Mouse (Mus musculus) intestine, embryonic 14.5 days (tissue): Measurements from ENCODE around the gene Gatb. TPM values are rescaled to one million over a fixed set of nuclear protein-coding genes. Genes with fewer than 3 reads are reported as not detected.

Experiments
- ATAC-seq: fragments of 200-750 bp; cut with Nextera tagmentation; replicated peaks from 2 replicates; pipeline ENCODE4 v1.8.0; 2017; ENCODE audit warnings: low read depth, moderate number of reproducible peaks, moderate TSS enrichment, moderate library complexity; ENCODE audit not compliant: low FRiP score, low TSS enrichment
- DNase-seq: peaks from one replicate; pipeline ENCODE4 v3.0.0-alpha.2; 2018; ENCODE audit warnings: low spot score
- H3K27ac ChIP-seq: fragments of 300-500 bp; sonication (generic); 2 replicates; pipeline ENCODE4 v1.5.1; 2014; ENCODE audit warnings: low read depth, mild to moderate bottlenecking, control low read depth
- H3K27me3 ChIP-seq: fragments of 300-500 bp; sonication (generic); replicated peaks from 2 replicates; pipeline ENCODE4 v1.6.1; 2014; ENCODE audit warnings: low read length, control low read depth; ENCODE audit not compliant: control insufficient read depth, insufficient read depth
- H3K36me3 ChIP-seq: fragments of 300-500 bp; sonication (generic); 2 replicates; pipeline ENCODE4 v1.6.1; 2014; ENCODE audit warnings: low read length, control low read depth; ENCODE audit not compliant: control insufficient read depth, insufficient read depth
- H3K4me1 ChIP-seq: fragments of 300-500 bp; sonication (generic); replicated peaks from 2 replicates; pipeline ENCODE4 v1.6.1; 2014; ENCODE audit warnings: low read length, control low read depth, mixed read lengths; ENCODE audit not compliant: control insufficient read depth, insufficient read depth
- H3K4me2 ChIP-seq: fragments of 300-500 bp; sonication (generic); 2 replicates; pipeline ENCODE4 v1.6.1; 2014; ENCODE audit warnings: low read length
- H3K4me3 ChIP-seq: fragments of 300-500 bp; sonication (generic); 2 replicates; pipeline ENCODE4 v1.5.1; 2014; ENCODE audit warnings: low read depth, low read length, control low read depth, mixed read lengths
- H3K9ac ChIP-seq: fragments of 300-500 bp; sonication (generic); 2 replicates; pipeline ENCODE4 v1.6.1; 2014; ENCODE audit warnings: mild to moderate bottlenecking, low read length
- H3K9me3 ChIP-seq: fragments of 300-500 bp; sonication (generic); 2 replicates; pipeline ENCODE4 v1.6.1; 2016; ENCODE audit warnings: low read length, control low read depth; ENCODE audit not compliant: control insufficient read depth
- WGBS: fragments of 180-500 bp; shearing (Covaris S2); extraction: QIAGEN DNeasy Blood & Tissue Kit; methylation state at CpG from one replicate; pipeline ENCODE4 v1.1.7; 2014; 5-methylcytosine and 5-hydroxymethylcytosine counted together
- polyA plus RNA-seq: library from polyadenylated mRNA; unstranded; fragments of >200 nt; fragmentation: Nextera tagmentation; extraction: Ambion mirVana; gene quantifications from 2 replicates; pipeline ENCODE4 v1.2.1, GENCODE M21; 2014

Gene Gatb
- polyA plus RNA-seq, 1 experiment from 2014 or later = 30.1 TPM

- no peak overlapping the region for H3K4me3 ChIP-seq
- no peak overlapping the region for H3K9ac ChIP-seq
- no peak overlapping the region for H3K27ac ChIP-seq
- H3K4me1 ChIP-seq = no peaks in the 10 kb centered on the region
- no peaks in the 10 kb centered on the region for H3K9me3 ChIP-seq
- H3K36me3 ChIP-seq = no peaks in the 10 kb centered on the region
- H3K27me3 ChIP-seq = no peaks in the 10 kb centered on the region
- H3K4me2 ChIP-seq = no peak overlapping the region
- DNase-seq (no peak), ATAC-seq (no peak)
- 68% methylated on average over 8 of the region's 8 CpGs for WGBS
Measured at GRCm38 (mm10) chr3:85677133-85677532, 103.2 kb downstream of the Gatb start.

- no peak overlapping the region for H3K27ac ChIP-seq
- H3K36me3 ChIP-seq = no peaks in the 10 kb centered on the region
- no peak for ATAC-seq
- H3K4me2 ChIP-seq = no peak overlapping the region
- no peaks in the 10 kb centered on the region for H3K4me1 ChIP-seq
- H3K27me3 ChIP-seq = no peaks in the 10 kb centered on the region
- H3K9ac ChIP-seq = no peak overlapping the region
- H3K4me3 ChIP-seq = no peak overlapping the region
- H3K9me3 ChIP-seq = no peaks in the 10 kb centered on the region
- 70% methylated on average over 3 of the region's 3 CpGs for WGBS
- DNase-seq = no peak
Measured at GRCm38 (mm10) chr3:85677952-85678351, 104.0 kb downstream of the Gatb start.

- Histone ChIP-seq H3K9me3 (no peaks in the 10 kb centered on the region), H3K4me3 (no peak overlapping the region), H3K27ac (no peak overlapping the region), H3K4me2 (no peak overlapping the region), H3K4me1 (no peaks in the 10 kb centered on the region), H3K9ac (no peak overlapping the region), H3K36me3 (no peaks in the 10 kb centered on the region), H3K27me3 (no peaks in the 10 kb centered on the region)
- no peak for ATAC-seq
- WGBS = 88% methylated on average over 8 of the region's 8 CpGs
- no peak for DNase-seq
Measured at GRCm38 (mm10) chr3:85679312-85679933, 105.5 kb downstream of the Gatb start.

GRCm38 (mm10) chr3:85679960-85680359 lies 106.0 kb downstream of the Gatb start:
- Histone ChIP-seq H3K4me1 (no peaks in the 10 kb centered on the region), H3K9ac (no peak overlapping the region), H3K4me2 (no peak overlapping the region), H3K27me3 (no peaks in the 10 kb centered on the region), H3K36me3 (no peaks in the 10 kb centered on the region), H3K4me3 (no peak overlapping the region), H3K27ac (no peak overlapping the region), H3K9me3 (no peaks in the 10 kb centered on the region)
- ATAC-seq (no peak), DNase-seq (no peak)
- 88% methylated on average over 5 of the region's 5 CpGs for WGBS

- 82% methylated on average over 7 of the region's 7 CpGs for WGBS
- no peaks in the 10 kb centered on the region for H3K9me3 ChIP-seq
- H3K27me3 ChIP-seq = no peaks in the 10 kb centered on the region
- no peaks in the 10 kb centered on the region for H3K4me1 ChIP-seq
- H3K27ac ChIP-seq = no peak overlapping the region
- H3K36me3 ChIP-seq = no peaks in the 10 kb centered on the region
- H3K4me2 ChIP-seq = no peak overlapping the region
- ATAC-seq = no peak
- no peak for DNase-seq
- no peak overlapping the region for H3K4me3 ChIP-seq
- no peak overlapping the region for H3K9ac ChIP-seq
Measured at GRCm38 (mm10) chr3:85681136-85681535, 107.2 kb downstream of the Gatb start.

GRCm38 (mm10) chr3:85683618-85684017 lies 109.7 kb downstream of the Gatb start:
- Histone ChIP-seq H3K27me3 (no peaks in the 10 kb centered on the region), H3K27ac (no peak overlapping the region), H3K4me2 (no peak overlapping the region), H3K4me3 (no peak overlapping the region), H3K9ac (no peak overlapping the region), H3K36me3 (no peaks in the 10 kb centered on the region), H3K9me3 (no peaks in the 10 kb centered on the region), H3K4me1 (no peaks in the 10 kb centered on the region)
- DNase-seq = no peak
- no peak for ATAC-seq
- 86% methylated on average over 5 of the region's 5 CpGs for WGBS

GRCm38 (mm10) chr3:85685271-85685670 lies 111.4 kb downstream of the Gatb start:
- Histone ChIP-seq H3K4me3 (no peak overlapping the region), H3K9ac (no peak overlapping the region), H3K27me3 (no peaks in the 10 kb centered on the region), H3K9me3 (no peaks in the 10 kb centered on the region), H3K4me1 (no peaks in the 10 kb centered on the region), H3K27ac (no peak overlapping the region), H3K4me2 (no peak overlapping the region), H3K36me3 (no peaks in the 10 kb centered on the region)
- WGBS = 87% methylated on average over 8 of the region's 8 CpGs
- ATAC-seq = no peak
- no peak for DNase-seq

GRCm38 (mm10) chr3:85688341-85688740 lies 114.4 kb downstream of the Gatb start:
- H3K4me1 ChIP-seq = no peaks in the 10 kb centered on the region
- H3K9me3 ChIP-seq = no peaks in the 10 kb centered on the region
- no peak overlapping the region for H3K27ac ChIP-seq
- no peaks in the 10 kb centered on the region for H3K27me3 ChIP-seq
- no peak overlapping the region for H3K4me2 ChIP-seq
- no peak for DNase-seq
- H3K36me3 ChIP-seq = no peaks in the 10 kb centered on the region
- no peak overlapping the region for H3K4me3 ChIP-seq
- WGBS = 96% methylated on average over 14 of the region's 14 CpGs
- no peak for ATAC-seq
- no peak overlapping the region for H3K9ac ChIP-seq

GRCm38 (mm10) chr3:85691134-85691533 lies 117.2 kb downstream of the Gatb start:
- no peaks in the 10 kb centered on the region for H3K4me1 ChIP-seq
- no peaks in the 10 kb centered on the region for H3K36me3 ChIP-seq
- DNase-seq = no peak
- no peak for ATAC-seq
- H3K27ac ChIP-seq = no peak overlapping the region
- H3K9me3 ChIP-seq = no peaks in the 10 kb centered on the region
- no peak overlapping the region for H3K4me2 ChIP-seq
- no peak overlapping the region for H3K4me3 ChIP-seq
- H3K27me3 ChIP-seq = no peaks in the 10 kb centered on the region
- H3K9ac ChIP-seq = no peak overlapping the region
- 71% methylated on average over 4 of the region's 4 CpGs for WGBS
